Mouse (Mus musculus) hematopoietic stem cell, adult 5-6 weeks (primary cell): ENCODE measurements around the gene Rapgef5. TPM values are rescaled to one million over a fixed set of nuclear protein-coding genes. Genes with fewer than 3 reads are reported as not detected.
A peak's percentile ranks its signal among the peaks of the same experiment; 100 is the strongest.
"Not testable (repeated sequence)": the region's sequence is repeated elsewhere in the genome, so short reads cannot be mapped to it uniquely, and the experiment has no call there.

ENCODE experiments used
- ATAC-seq, 2 experiments: fragments of 125-278 bp in 1 of 2; replicated peaks in 1 of 2; 2 replicates each; pipeline ENCODE4 v1.8.0; 2016 to 2017; ENCODE audit warnings: inconsistent platforms in 2 of 2, mild to moderate bottlenecking in 2 of 2, moderate number of reproducible peaks in 2 of 2, low read depth in 1 of 2, moderate TSS enrichment in 1 of 2; ENCODE audit not compliant: low FRiP score in 2 of 2, poor library complexity in 2 of 2, severe bottlenecking in 2 of 2, insufficient read depth in 1 of 2, low TSS enrichment in 1 of 2
- total RNA-seq: library from RNA; stranded (forward); fragments of 172-1452, 232-1000 nt; gene quantifications from 2 replicates; pipeline ENCODE4 v1.2.3, GENCODE M21; 2017

Gene Rapgef5
- total RNA-seq, 1 experiment from 2014 or later, result 5.2 TPM

GRCm38 (mm10) chr12:117760846-117761245, 244.6 kb downstream of the Rapgef5 start:
- ATAC-seq, result no peak

- ATAC-seq, result peak; percentile 74 to 83
Observed at GRCm38 (mm10) chr12:117761698-117762097, 245.4 kb downstream of the Rapgef5 start.

- ATAC-seq, result no peak
Observed at GRCm38 (mm10) chr12:117763247-117763646, 247.0 kb downstream of the Rapgef5 start.

- peak; percentile 73 to 77 for ATAC-seq
Observed at GRCm38 (mm10) chr12:117764839-117765238, 248.6 kb downstream of the Rapgef5 start.

- 0 out of 4 replicates have a peak, but pooled peaks of 1 of the 2 experiments have one; percentile 53 for ATAC-seq
Observed at GRCm38 (mm10) chr12:117769113-117769512, 252.8 kb downstream of the Rapgef5 start.

GRCm38 (mm10) chr12:117770211-117770610, 253.9 kb downstream of the Rapgef5 start:
- ATAC-seq, result no peak

- no peak for ATAC-seq
Observed at GRCm38 (mm10) chr12:117771156-117771555, 254.9 kb downstream of the Rapgef5 start.

- ATAC-seq, result peak; percentile 68
Observed at GRCm38 (mm10) chr12:117772638-117773037, 256.4 kb downstream of the Rapgef5 start.

GRCm38 (mm10) chr12:117776841-117777240, 260.6 kb downstream of the Rapgef5 start:
- ATAC-seq, result no peak

- ATAC-seq, result no peak
Observed at GRCm38 (mm10) chr12:117781360-117781759, 265.1 kb downstream of the Rapgef5 start.

- no peak for ATAC-seq
Observed at GRCm38 (mm10) chr12:117783426-117783825, 267.1 kb downstream of the Rapgef5 start.

- ATAC-seq, result no peak
Observed at GRCm38 (mm10) chr12:117786621-117787020, 270.3 kb downstream of the Rapgef5 start.

GRCm38 (mm10) chr12:117788513-117789011, 272.3 kb downstream of the Rapgef5 start:
- no peak for ATAC-seq

- no peak for ATAC-seq
Observed at GRCm38 (mm10) chr12:117789017-117789416, 272.7 kb downstream of the Rapgef5 start.

GRCm38 (mm10) chr12:117795303-117795702, 279.0 kb downstream of the Rapgef5 start:
- no peak for ATAC-seq

- not testable (repeated sequence) for ATAC-seq
Observed at GRCm38 (mm10) chr12:117803989-117804388, 287.7 kb downstream of the Rapgef5 start, which contains the start of gene Cdca7l. Gene Cdca7l, plus strand, starts transcription at chr12:117804289.

- no peak for ATAC-seq
Observed at GRCm38 (mm10) chr12:117805576-117805975, 289.3 kb downstream of the Rapgef5 start.

GRCm38 (mm10) chr12:117806007-117806451, 289.8 kb downstream of the Rapgef5 start:
- no peak for ATAC-seq

- ATAC-seq, result no peak
Observed at GRCm38 (mm10) chr12:117806470-117806869, 290.2 kb downstream of the Rapgef5 start.
